Mouse (Mus musculus) C2C12 (cell line): ENCODE data around the gene Ccnd1. TPM values are rescaled to one million over a fixed set of nuclear protein-coding genes. Genes with fewer than 3 reads are reported as not detected.

Experiments
- H3K27me3 ChIP-seq: one replicate; pipeline ENCODE4 v1.6.1; 2011; ENCODE audit not compliant: control insufficient read depth, insufficient read depth, insufficient read length
- H3K36me3 ChIP-seq: one replicate; pipeline ENCODE4 v1.6.1; 2011; ENCODE audit not compliant: control insufficient read depth, insufficient read depth
- H3K4me3 ChIP-seq: one replicate; pipeline ENCODE4 v1.5.1; 2011; ENCODE audit warnings: mild to moderate bottlenecking, control low read depth; ENCODE audit not compliant: poor library complexity, insufficient read depth, severe bottlenecking
- H3K79me2 ChIP-seq: one replicate; pipeline ENCODE4 v1.6.1; 2011; ENCODE audit not compliant: control insufficient read depth, insufficient read depth
- H3K79me3 ChIP-seq: one replicate; pipeline ENCODE4 v1.6.1; 2011; ENCODE audit warnings: low read depth, control low read depth
- H3ac ChIP-seq: one replicate; pipeline ENCODE3; 2011; ENCODE audit warnings: low read depth; ENCODE audit not compliant: control insufficient read depth, insufficient read length
- CEBPB ChIP-seq: IDR thresholded peaks from one replicate; pipeline ENCODE4 v1.6.1; 2011; ENCODE audit warnings: low read depth, mild to moderate bottlenecking, control low read depth, moderate library complexity
- CTCF ChIP-seq: IDR thresholded peaks from one replicate; pipeline ENCODE4 v1.5.1; 2011; ENCODE audit not compliant: control insufficient read depth, insufficient read depth, insufficient read length
- FOSL1 ChIP-seq: IDR thresholded peaks from one replicate; pipeline ENCODE4 v1.8.0; 2011; ENCODE audit warnings: mild to moderate bottlenecking, low read length; ENCODE audit not compliant: poor library complexity, insufficient read depth, severe bottlenecking
- MAX ChIP-seq: IDR thresholded peaks from one replicate; pipeline ENCODE4 v1.6.1; 2011; ENCODE audit warnings: mild to moderate bottlenecking, control low read depth
- MYOD1 ChIP-seq: IDR thresholded peaks from one replicate; pipeline ENCODE4 v1.6.1; 2011; ENCODE audit warnings: low read depth; ENCODE audit not compliant: control insufficient read depth, insufficient read length
- MYOG ChIP-seq: IDR thresholded peaks from one replicate; pipeline ENCODE4 v1.6.1; 2011; ENCODE audit not compliant: control insufficient read depth, insufficient read length; ENCODE audit errors: extremely low read depth
- USF1 ChIP-seq: IDR thresholded peaks from one replicate; pipeline ENCODE4 v1.6.1; 2011; ENCODE audit warnings: low read depth, mild to moderate bottlenecking, control low read depth, moderate library complexity
- long read RNA-seq, 2 experiments: library from polyadenylated mRNA; unstranded; transcript quantifications; one replicate each; pipeline ENCODE4 v2.0.0; 2019 to 2020
- polyA plus RNA-seq: library from polyadenylated mRNA; unstranded; fragments of >200 nt; fragmentation: generic; extraction: Trizol; gene quantifications from one replicate; pipeline ENCODE4 v1.2.1, GENCODE M21; 2012; ENCODE audit warnings: missing spikeins

Gene Ccnd1
- polyA plus RNA-seq: 196 TPM
- long read RNA-seq, experiment 1, transcript Ccnd1-201 (5 exons, 3,740 nt): major isoform, 50 of 93 reads
- long read RNA-seq, experiment 1, partial matches to known transcripts: 6 of 93 reads
- long read RNA-seq, experiment 1, other reads (novel, unspliced or antisense): 37 of 93 reads
- long read RNA-seq, experiment 2, transcript Ccnd1-201 (5 exons, 3,740 nt): major isoform, 336 of 375 reads
- long read RNA-seq, experiment 2, partial matches to known transcripts: 3 of 375 reads
- long read RNA-seq, experiment 2, other reads (novel, unspliced or antisense): 36 of 375 reads

DNA sequence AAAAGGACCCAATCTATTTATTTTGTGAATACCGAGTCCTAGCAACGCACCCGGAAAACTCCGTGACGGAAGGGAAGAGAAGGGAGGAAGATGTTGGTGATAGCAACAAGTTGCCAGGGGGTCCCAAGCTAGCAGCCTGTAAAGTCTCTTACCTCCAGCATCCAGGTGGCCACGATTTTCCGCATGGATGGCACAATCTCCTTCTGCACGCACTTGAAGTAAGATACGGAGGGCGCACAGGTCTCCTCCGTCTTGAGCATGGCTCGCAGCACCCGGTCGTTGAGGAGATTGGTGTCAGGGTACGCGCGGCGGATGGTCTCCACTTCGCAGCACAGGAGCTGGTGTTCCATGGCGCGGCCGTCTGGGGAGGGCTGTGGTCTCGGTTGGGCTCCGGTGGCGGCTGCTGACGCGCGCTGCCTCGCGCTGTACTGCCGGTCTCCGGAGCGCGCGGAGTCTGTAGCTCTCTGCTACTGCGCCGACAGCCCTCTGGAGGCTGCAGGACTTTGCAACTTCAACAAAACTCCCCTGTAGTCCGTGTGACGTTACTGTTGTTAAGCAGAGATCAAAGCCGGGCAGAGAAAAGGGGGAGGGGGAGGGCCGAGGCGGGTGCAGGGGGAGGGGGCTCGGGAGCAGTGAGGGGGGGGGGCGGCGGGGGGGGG is at the start of gene Ccnd1:
Gene Ccnd1 (minus strand): TSS at position 582 of the 659 bp plus-strand sequence.
- peaks cover 52% of the 10 kb centered on the region for H3K79me2 ChIP-seq
- H3ac ChIP-seq: peak within 1 kb of the TSS; percentile 75
- no peaks in the 10 kb centered on the region for H3K27me3 ChIP-seq
- peaks cover 42% of the 10 kb centered on the region for H3K79me3 ChIP-seq
- peak within 1 kb of the TSS; percentile 89 for H3K4me3 ChIP-seq
- TF ChIP-seq USF1: no peak
- H3K36me3 ChIP-seq: peaks cover 29% of the 10 kb centered on the region

DNA sequence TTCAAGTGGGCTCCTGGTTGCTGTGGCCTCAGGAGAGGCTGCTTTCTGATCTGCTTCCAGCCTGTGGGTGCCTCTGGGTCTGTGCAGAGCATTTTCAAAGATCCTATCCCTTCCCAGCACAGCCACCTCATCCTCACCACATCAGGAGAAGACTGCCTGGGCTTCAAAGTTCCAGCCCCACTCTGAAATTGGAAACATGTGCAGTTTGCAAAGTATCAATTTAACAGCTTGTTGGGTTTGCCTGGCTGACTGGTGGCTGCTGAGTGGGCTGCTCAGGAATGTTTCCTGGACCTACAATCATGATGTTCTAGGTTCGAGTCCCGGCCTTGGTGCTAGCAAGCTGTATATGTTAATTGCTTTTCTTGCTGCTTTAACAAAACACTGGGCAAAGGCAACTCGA is 49.1 kb upstream of the Ccnd1 start:
- Histone ChIP-seq H3K79me2 (no peaks in the 10 kb centered on the region), H3ac (no peak overlapping the region), H3K4me3 (no peak overlapping the region), H3K27me3 (no peaks in the 10 kb centered on the region), H3K79me3 (no peaks in the 10 kb centered on the region), H3K36me3 (no peaks in the 10 kb centered on the region)
- TF ChIP-seq FOSL1 (no peak), MYOD1 (no peak), MAX (no peak), CTCF (no peak), CEBPB (no peak), MYOG (no peak), USF1 (no peak)

- TF ChIP-seq MYOG: no peak
- TF ChIP-seq CEBPB: no peak
- TF ChIP-seq FOSL1: no peak
- TF ChIP-seq MYOD1: no peak
- no peak for TF ChIP-seq CTCF
- TF ChIP-seq USF1: no peak
- no peak for TF ChIP-seq MAX
- Histone ChIP-seq H3K36me3 (no peaks in the 10 kb centered on the region), H3K27me3 (no peaks in the 10 kb centered on the region), H3ac (no peak overlapping the region), H3K79me3 (no peaks in the 10 kb centered on the region), H3K79me2 (no peaks in the 10 kb centered on the region), H3K4me3 (no peak overlapping the region)
These were observed 45.4 kb upstream of the Ccnd1 start for GRCm38 (mm10) chr7:144985100-144985499.

- H3K4me3 ChIP-seq: no peak overlapping the region
- no peaks in the 10 kb centered on the region for H3K27me3 ChIP-seq
- H3K79me3 ChIP-seq: no peaks in the 10 kb centered on the region
- H3K36me3 ChIP-seq: no peaks in the 10 kb centered on the region
- H3ac ChIP-seq: no peak overlapping the region
- H3K79me2 ChIP-seq: no peaks in the 10 kb centered on the region
- TF ChIP-seq CTCF (no peak), MYOG (no peak), MYOD1 (no peak), CEBPB (no peak), FOSL1 (no peak), MAX (no peak), USF1 (no peak)
These were observed 42.8 kb upstream of the Ccnd1 start for GRCm38 (mm10) chr7:144982358-144983110.

- Histone ChIP-seq H3K36me3 (no peaks in the 10 kb centered on the region), H3K27me3 (no peaks in the 10 kb centered on the region), H3K79me2 (no peaks in the 10 kb centered on the region), H3K79me3 (no peaks in the 10 kb centered on the region), H3K4me3 (no peak overlapping the region), H3ac (no peak overlapping the region)
- no peak for TF ChIP-seq CTCF
- no peak for TF ChIP-seq MAX
- TF ChIP-seq MYOG: no peak
- no peak for TF ChIP-seq FOSL1
These were observed 41.8 kb upstream of the Ccnd1 start for GRCm38 (mm10) chr7:144981426-144982079.
